In the genomic region with DNA sequence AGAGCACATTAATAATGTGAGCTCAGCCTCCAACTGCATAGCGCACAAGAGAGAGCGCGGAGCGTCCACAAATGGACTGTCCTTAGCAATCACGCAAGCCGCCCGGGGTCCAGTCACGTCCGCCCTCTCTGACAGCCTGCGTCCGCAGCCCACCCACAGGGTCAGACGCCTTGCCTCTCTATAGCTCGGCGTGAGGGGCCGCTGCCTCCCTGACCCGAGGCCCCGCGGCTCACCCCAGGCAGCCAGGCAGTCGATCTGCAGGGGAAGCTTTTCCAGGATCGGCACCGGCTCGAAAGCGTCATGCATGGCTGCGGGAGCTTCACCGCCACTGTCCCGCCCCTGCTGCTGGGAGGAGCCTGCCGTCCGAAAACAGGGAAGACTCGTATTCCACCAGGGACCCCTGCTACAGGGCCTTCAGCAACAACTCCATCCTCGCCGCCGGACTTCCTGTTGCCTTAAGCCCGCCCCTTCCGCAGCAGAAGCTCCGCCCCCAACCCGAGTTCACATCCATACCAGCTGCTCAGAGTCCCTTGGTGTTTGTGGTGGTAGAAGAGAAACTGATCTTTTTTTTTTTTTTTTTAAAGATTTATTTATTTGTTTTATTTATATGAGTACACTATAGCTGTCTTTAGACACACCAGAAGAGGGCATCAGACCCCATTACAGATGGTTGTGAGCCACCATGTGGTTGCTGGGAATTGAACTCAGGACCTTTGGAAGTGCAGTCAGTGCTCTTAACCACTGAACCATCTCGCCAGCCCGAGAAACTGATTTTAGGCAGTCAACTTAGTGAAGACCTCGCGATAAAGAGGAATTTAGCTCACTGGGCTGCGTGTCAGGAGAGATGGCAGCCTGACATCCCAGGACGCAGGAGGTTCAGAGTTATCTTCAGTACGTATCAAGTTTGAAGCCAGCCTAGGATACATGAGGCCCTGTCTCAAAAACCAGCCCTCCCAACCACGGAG, we compare ENCODE assay signal across 8 mouse cellular contexts. TPM values are rescaled to one million over a fixed set of nuclear protein-coding genes. Genes with fewer than 3 reads are reported as not detected.
DNase-seq lines count a peak whose midpoint lies in the region; ATAC-seq and TF ChIP-seq lines count a peak whose summit lies in the region.

A gene (minus strand): TSS at position 456 of the 965 bp plus-strand sequence.

- no peaks in the 10 kb centered on the region for H3K9me3 ChIP-seq in forebrain, embryonic 10.5 days
- H3K9me3 ChIP-seq in heart, embryonic 15.5 days (replicated peaks): no peaks in the 10 kb centered on the region
- no peaks in the 10 kb centered on the region for H3K9me3 ChIP-seq in liver, embryonic 14.5 days (ENCODE audit: control insufficient read depth, low read length)
- H3K9me3 ChIP-seq in neural tube, embryonic 11.5 days (ENCODE audit: control insufficient read depth, low read length): no peaks in the 10 kb centered on the region
- no peaks in the 10 kb centered on the region for H3K9me3 ChIP-seq in stomach, postnatal 0 days (ENCODE audit: control insufficient read depth, low read length)

- H3K27me3 ChIP-seq in forebrain, embryonic 10.5 days (ENCODE audit: poor library complexity, severe bottlenecking): no peaks in the 10 kb centered on the region
- no peaks in the 10 kb centered on the region for H3K27me3 ChIP-seq in heart, embryonic 15.5 days
- no peaks in the 10 kb centered on the region for H3K27me3 ChIP-seq in liver, embryonic 14.5 days (ENCODE audit: control insufficient read depth, insufficient read depth, low read length)
- no peaks in the 10 kb centered on the region for H3K27me3 ChIP-seq in neural tube, embryonic 11.5 days (ENCODE audit: control insufficient read depth, insufficient read depth, low read length)
- no peaks in the 10 kb centered on the region for H3K27me3 ChIP-seq in stomach, postnatal 0 days (ENCODE audit: control insufficient read depth, insufficient read depth, low read length)

- H3K36me3 ChIP-seq in forebrain, embryonic 10.5 days (replicated peaks): peaks cover 53% of the 10 kb centered on the region
- H3K36me3 ChIP-seq in heart, embryonic 15.5 days: peaks cover 42% of the 10 kb centered on the region
- H3K36me3 ChIP-seq in liver, embryonic 14.5 days (replicated peaks; ENCODE audit: control insufficient read depth, insufficient read depth, low read depth): peaks cover 16% of the 10 kb centered on the region
- 0 out of 2 replicates have a peak, but pooled peaks cover 2% of the 10 kb centered on the region for H3K36me3 ChIP-seq in neural tube, embryonic 11.5 days (ENCODE audit: control insufficient read depth, insufficient read depth, low read length)
- peaks cover 7% of the 10 kb centered on the region; the same call in 1 of the 2 replicates for H3K36me3 ChIP-seq in stomach, postnatal 0 days (ENCODE audit: control insufficient read depth, insufficient read depth, low read length)

- H3K9ac ChIP-seq in heart, embryonic 15.5 days: peak within 1 kb of the TSS; percentile 88
- peak within 1 kb of the TSS; percentile 88 for H3K9ac ChIP-seq in liver, embryonic 14.5 days (replicated peaks)
- peak within 1 kb of the TSS; percentile 78 for H3K9ac ChIP-seq in neural tube, embryonic 11.5 days (ENCODE audit: low read length)
- H3K9ac ChIP-seq in stomach, postnatal 0 days (ENCODE audit: low read length): peak within 1 kb of the TSS; percentile 89

- H3K4me1 ChIP-seq in forebrain, embryonic 10.5 days: peaks cover 16% of the 10 kb centered on the region
- H3K4me1 ChIP-seq in heart, embryonic 15.5 days (replicated peaks): peaks cover 12% of the 10 kb centered on the region
- H3K4me1 ChIP-seq in liver, embryonic 14.5 days (replicated peaks; ENCODE audit: control insufficient read depth in 2 of 2, insufficient read depth in 2 of 2, low read length in 1 of 2): peaks cover 5 to 8% of the 10 kb centered on the region in 2 experiments
- H3K4me1 ChIP-seq in neural tube, embryonic 11.5 days (ENCODE audit: control insufficient read depth, insufficient read depth, low read length): peaks cover 5% of the 10 kb centered on the region; the same call in 1 of the 2 replicates
- H3K4me1 ChIP-seq in stomach, postnatal 0 days (replicated peaks; ENCODE audit: control insufficient read depth, insufficient read depth): 0 out of 2 replicates have a peak, but pooled peaks cover 3% of the 10 kb centered on the region

- DNase-seq in CD8-positive naive resting alpha-beta T cell, adult 2 months (ENCODE audit: low read depth in 2 of 2, low spot score in 2 of 2): peak; percentile 64 to 86
- DNase-seq in c-Kit-positive CD71-negative TER-119-negative erythroid progenitor cells, embryonic 14.5 days (ENCODE audit: low read depth): peak; percentile 83
- DNase-seq in forebrain, embryonic 10.5 days (ENCODE audit: extremely low spot score, low spot score): peak; percentile 86
- DNase-seq in kidney, postnatal 25 days: peak; percentile 93 to 94
- DNase-seq in liver, embryonic 14.5 days (ENCODE audit: low read depth in 3 of 3, low spot score in 3 of 3): peak; percentile 67 to 70 (median 69)
- DNase-seq in neural tube, embryonic 11.5 days (ENCODE audit: low spot score): peak; percentile 91
- peak; percentile 92 for DNase-seq in stomach, postnatal 0 days (ENCODE audit: low spot score)

- peak within 1 kb of the TSS; percentile 90 for H3K4me3 ChIP-seq in forebrain, embryonic 10.5 days
- peak within 1 kb of the TSS; percentile 99 for H3K4me3 ChIP-seq in heart, embryonic 15.5 days
- peak within 1 kb of the TSS; percentile 77 to 84 for H3K4me3 ChIP-seq in liver, embryonic 14.5 days (ENCODE audit: insufficient read depth in 1 of 2, low read depth in 2 of 2, low read length in 2 of 2)
- peak within 1 kb of the TSS; percentile 76 for H3K4me3 ChIP-seq in neural tube, embryonic 11.5 days (ENCODE audit: low read depth, low read length)
- peak within 1 kb of the TSS; percentile 95 for H3K4me3 ChIP-seq in stomach, postnatal 0 days (ENCODE audit: low read depth, low read length)

- no peak for TF ChIP-seq CTCF in liver, embryonic 14.5 days (IDR thresholded peaks at IDR 0.05; ENCODE audit: low read depth)
- TF ChIP-seq CTCF in stomach, postnatal 0 days (IDR thresholded peaks at IDR 0.05; ENCODE audit: low read depth): peak; percentile 8; the same call in 1 of the 2 replicates

- ATAC-seq in heart, embryonic 15.5 days (replicated peaks; ENCODE audit: insufficient number of reproducible peaks, insufficient read depth, low FRiP score, low read depth): peak; percentile 88
- ATAC-seq in liver, embryonic 14.5 days (ENCODE audit: insufficient read depth): peak; percentile 90
- ATAC-seq in neural tube, embryonic 11.5 days (ENCODE audit: insufficient read depth, low FRiP score, low TSS enrichment): peak; percentile 94
- ATAC-seq in stomach, postnatal 0 days (ENCODE audit: low FRiP score, low TSS enrichment): peak; percentile 91

- peak within 1 kb of the TSS; percentile 88 for H3K27ac ChIP-seq in forebrain, embryonic 10.5 days
- H3K27ac ChIP-seq in heart, embryonic 15.5 days: peak within 1 kb of the TSS; percentile 77
- H3K27ac ChIP-seq in liver, embryonic 14.5 days: no peak within 1 kb of the TSS
- H3K27ac ChIP-seq in neural tube, embryonic 11.5 days (ENCODE audit: low read depth, low read length): no peak within 1 kb of the TSS
- H3K27ac ChIP-seq in stomach, postnatal 0 days (replicated peaks): peak within 1 kb of the TSS; percentile 76

- H3K4me2 ChIP-seq in heart, embryonic 15.5 days: peak within 1 kb of the TSS; percentile 73
- peak within 1 kb of the TSS; percentile 77 for H3K4me2 ChIP-seq in liver, embryonic 14.5 days (ENCODE audit: low read depth)
- H3K4me2 ChIP-seq in neural tube, embryonic 11.5 days (ENCODE audit: low read depth): peak within 1 kb of the TSS; percentile 72
- H3K4me2 ChIP-seq in stomach, postnatal 0 days (replicated peaks; ENCODE audit: low read depth): peak within 1 kb of the TSS; percentile 78

- no peak for TF ChIP-seq EP300 in liver, embryonic 14.5 days (IDR thresholded peaks at IDR 0.05; ENCODE audit: low read depth)
- TF ChIP-seq EP300 in stomach, postnatal 0 days (optimal IDR thresholded peaks at IDR 0.05): no peak

- 12% methylated on average over 44 of the region's 44 CpGs for WGBS in forebrain, embryonic 10.5 days
- 11% methylated on average over 44 of the region's 44 CpGs for WGBS in heart, embryonic 15.5 days
- WGBS in liver, embryonic 14.5 days (ENCODE audit: insufficient replicate concordance): 9% methylated on average over 44 of the region's 44 CpGs
- 12% methylated on average over 44 of the region's 44 CpGs for whole genome bisulfite sequencing in neural tube, embryonic 11.5 days
- 12% methylated on average over 44 of the region's 44 CpGs for WGBS in stomach, postnatal 0 days

RNA-seq across cellular contexts. Expression of the gene that starts here (rescaled TPM):
- polyA plus RNA-seq in forebrain, embryonic 10.5 days (2016; fragmentation: Nextera tagmentation; extraction: Ambion mirVana): 23.5 and 26.6 TPM in 2 replicates
- 14.8 and 19.1 TPM in 2 replicates for polyA plus RNA-seq in heart, embryonic 15.5 days (2015; fragmentation: Nextera tagmentation; extraction: Ambion mirVana)
- polyA plus RNA-seq in liver, embryonic 14.5 days (2012; rRNA removed): 5.9 and 6.6 TPM in 2 replicates
- 6.9 and 7.9 TPM in 2 replicates for polyA plus RNA-seq in liver, embryonic 14.5 days (2014; fragmentation: Nextera tagmentation; extraction: Ambion mirVana)
- polyA plus RNA-seq in neural tube, embryonic 11.5 days (2014; fragmentation: Nextera tagmentation; extraction: Ambion mirVana): 40.8 and 41.5 TPM in 2 replicates
- 8.4 and 9.2 TPM in 2 replicates for polyA plus RNA-seq in stomach, postnatal 0 days (2015; fragmentation: Nextera tagmentation; extraction: Ambion mirVana)

Comparison
In these comparisons a context has a peak if more than half of its experiments do, and no peak if none do; other contexts are left out.
1. H3K27ac ChIP-seq: peak in forebrain, embryonic 10.5 days (single experiment), heart, embryonic 15.5 days (single experiment) and stomach, postnatal 0 days (single experiment); none in liver, embryonic 14.5 days (single experiment) and neural tube, embryonic 11.5 days (single experiment).
2. Peak in every context shown above with its lines, with median percentiles within 50 percentile points of each other: DNase-seq, H3K4me3 ChIP-seq, ATAC-seq, H3K4me2 ChIP-seq and H3K9ac ChIP-seq.